Mouse (Mus musculus): ENCODE results near the gene Gm17662. TPM values are rescaled to one million over a fixed set of nuclear protein-coding genes. Genes with fewer than 3 reads are reported as not detected.

Gene Gm17662
- polyA plus RNA-seq, 1 experiment from 2014 or later: not detected

DNA sequence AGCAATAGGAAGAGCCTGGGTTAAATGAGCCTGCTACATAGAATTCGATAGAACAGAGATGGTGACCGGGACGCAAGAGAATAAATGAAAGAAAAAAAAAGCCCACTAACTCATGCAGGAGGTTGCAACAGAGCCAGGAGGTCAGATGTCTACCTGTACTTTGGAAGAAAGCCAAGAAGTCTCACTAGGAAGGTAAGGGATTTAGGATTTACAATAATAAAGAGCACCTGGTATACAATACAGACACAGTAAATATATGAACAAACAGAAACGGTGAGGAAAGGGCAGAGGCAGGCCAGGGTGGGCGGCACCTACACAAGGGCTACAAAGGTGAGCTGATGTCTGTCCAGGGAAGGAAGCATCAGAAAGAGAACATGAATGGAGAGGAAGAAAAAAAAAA, 14.9 kb upstream of the Gm17662 start:
- Histone ChIP-seq H3K36me3 (no peaks in the 10 kb centered on the region), H3K4me1 (replicated peaks) (no peaks in the 10 kb centered on the region), H3K27me3 (no peaks in the 10 kb centered on the region), H3K9ac (no peak overlapping the region), H3K9me3 (no peaks in the 10 kb centered on the region), H3K4me3 (no peak overlapping the region), H3K27ac (replicated peaks) (no peak overlapping the region), H3K4me2 (no peak overlapping the region)
- ATAC-seq (ENCODE audit: low FRiP score, low read depth): no peak
- 79% methylated on average over 5 of the region's 5 CpGs for WGBS

DNA sequence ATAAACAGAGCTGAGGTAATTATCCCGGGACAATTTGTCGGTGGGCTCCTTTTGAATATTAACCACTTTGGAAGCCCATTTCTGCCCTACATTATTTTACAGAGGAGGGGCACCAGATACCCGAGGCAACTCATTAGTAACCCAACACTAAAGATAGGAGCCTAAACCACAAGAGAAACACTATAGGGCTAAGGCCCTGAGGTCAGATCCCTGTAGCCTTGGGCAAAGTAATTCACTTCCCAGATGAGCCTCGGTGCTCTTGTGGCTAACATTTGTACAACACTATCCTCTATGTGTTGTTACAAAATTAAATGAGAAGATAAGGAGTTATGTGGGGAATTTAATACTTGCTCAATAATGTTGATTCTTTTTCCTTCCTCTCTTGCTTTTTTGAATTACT, 13.6 kb upstream of the Gm17662 start:
- H3K9ac ChIP-seq: no peak overlapping the region
- no peak overlapping the region for H3K27ac ChIP-seq (replicated peaks)
- no peak overlapping the region for H3K4me2 ChIP-seq
- no peaks in the 10 kb centered on the region for H3K27me3 ChIP-seq
- H3K9me3 ChIP-seq: no peaks in the 10 kb centered on the region
- no peaks in the 10 kb centered on the region for H3K36me3 ChIP-seq
- no peak overlapping the region for H3K4me3 ChIP-seq
- ATAC-seq (ENCODE audit: low FRiP score, low read depth): no peak
- no peaks in the 10 kb centered on the region for H3K4me1 ChIP-seq (replicated peaks)
- 40% methylated on average over 4 of the region's 4 CpGs for WGBS

DNA sequence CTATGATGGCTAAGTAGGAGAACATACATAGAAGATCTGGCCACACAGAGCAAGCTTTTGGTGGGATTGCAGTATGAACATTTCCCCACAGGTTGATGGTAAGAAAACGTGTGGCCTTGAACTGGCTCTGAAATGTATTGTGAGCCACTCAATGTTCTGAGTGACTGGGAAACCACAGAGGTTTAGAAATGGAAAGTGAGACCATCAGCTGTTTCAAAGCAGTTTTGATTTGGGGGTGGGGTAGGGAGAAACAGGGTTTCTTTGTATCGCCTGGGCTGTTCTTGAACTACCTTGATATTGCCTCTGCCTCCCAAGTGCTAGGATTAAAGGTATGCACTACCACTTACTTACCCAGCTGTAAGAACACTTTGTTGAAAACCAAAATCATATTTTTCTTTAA, 1.9 kb upstream of the Gm17662 start:
- Histone ChIP-seq H3K4me3 (no peak overlapping the region), H3K4me1 (replicated peaks) (no peaks in the 10 kb centered on the region), H3K9ac (no peak overlapping the region), H3K4me2 (no peak overlapping the region), H3K27me3 (no peaks in the 10 kb centered on the region), H3K36me3 (no peaks in the 10 kb centered on the region), H3K27ac (replicated peaks) (no peak overlapping the region), H3K9me3 (no peaks in the 10 kb centered on the region)
- 80% methylated on average over 2 of the region's 2 CpGs for WGBS
- ATAC-seq (ENCODE audit: low FRiP score, low read depth): no peak

DNA sequence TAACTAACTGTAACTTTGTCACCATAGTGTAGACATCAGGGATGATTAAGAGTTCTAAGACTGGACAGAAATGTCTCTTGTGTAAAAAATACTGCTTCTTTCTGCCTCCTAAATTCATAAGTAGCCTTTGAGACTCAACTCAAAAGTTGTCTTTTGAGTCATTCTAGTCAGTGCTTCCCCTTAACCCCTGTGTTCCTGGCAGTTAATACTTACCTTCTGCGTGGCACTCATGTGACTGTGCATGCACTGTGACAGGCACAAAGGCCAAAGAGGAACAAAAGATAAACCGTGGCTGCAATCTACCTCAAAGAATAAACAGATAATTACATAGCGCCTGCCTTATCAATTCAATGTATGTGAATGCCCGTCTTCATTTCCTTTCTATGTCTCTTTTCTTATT, 694 bp downstream of the Gm17662 start:
- H3K27ac ChIP-seq (replicated peaks): no peak overlapping the region
- no peak overlapping the region for H3K9ac ChIP-seq
- H3K9me3 ChIP-seq: no peaks in the 10 kb centered on the region
- no peak overlapping the region for H3K4me2 ChIP-seq
- H3K27me3 ChIP-seq: no peaks in the 10 kb centered on the region
- H3K4me1 ChIP-seq (replicated peaks): no peaks in the 10 kb centered on the region
- H3K36me3 ChIP-seq: no peaks in the 10 kb centered on the region
- no peak for ATAC-seq (ENCODE audit: low FRiP score, low read depth)
- WGBS: 80% methylated on average over 4 of the region's 4 CpGs
- no peak overlapping the region for H3K4me3 ChIP-seq

DNA sequence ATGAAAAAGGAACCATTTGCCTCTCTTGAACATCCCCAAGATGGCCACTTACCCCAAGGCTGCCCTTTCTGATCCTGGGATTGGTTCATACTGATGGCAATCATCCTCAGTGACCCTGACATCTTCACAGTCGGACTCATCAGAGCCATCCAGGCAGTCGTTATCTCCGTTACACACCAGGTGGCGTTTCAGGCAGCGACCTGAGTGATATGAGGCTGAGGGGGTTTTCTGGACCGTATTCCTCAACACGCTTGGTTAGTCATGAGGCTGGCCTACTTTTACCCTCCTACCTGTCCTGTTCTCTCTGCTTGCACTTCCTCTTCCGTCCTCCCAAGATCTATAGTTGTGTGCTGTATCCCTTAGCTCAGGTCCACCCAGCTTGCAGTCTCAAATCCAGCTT, 4.1 kb downstream of the Gm17662 start:
- no peaks in the 10 kb centered on the region for H3K4me1 ChIP-seq (replicated peaks)
- 86% methylated on average over 8 of the region's 8 CpGs for WGBS

DNA sequence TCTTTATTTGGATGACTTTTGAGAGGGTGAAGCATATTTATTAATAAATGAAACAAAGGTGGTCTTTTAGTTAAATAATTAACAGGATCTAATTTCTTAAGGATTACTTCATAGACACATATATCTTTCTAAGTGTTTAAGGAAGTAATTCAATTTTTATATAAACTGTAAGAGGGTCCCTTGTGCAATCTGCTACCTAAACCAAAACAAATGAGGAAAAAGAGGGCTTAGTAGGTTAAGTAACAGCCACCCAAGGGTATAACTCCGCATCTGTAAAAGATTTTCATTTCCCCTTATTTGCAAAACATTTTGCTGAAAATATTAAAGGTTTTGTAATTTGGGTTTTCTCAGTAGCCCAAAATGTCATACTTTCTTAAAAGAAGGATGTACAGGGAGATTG, 7.3 kb downstream of the Gm17662 start:
- ATAC-seq (ENCODE audit: low FRiP score, low read depth): no peak
- H3K9me3 ChIP-seq: no peaks in the 10 kb centered on the region
- H3K4me2 ChIP-seq: no peak overlapping the region
- WGBS: 85% methylated on average over 1 of the region's 1 CpGs
- no peaks in the 10 kb centered on the region for H3K36me3 ChIP-seq
- no peaks in the 10 kb centered on the region for H3K4me1 ChIP-seq (replicated peaks)
- no peak overlapping the region for H3K27ac ChIP-seq (replicated peaks)
- no peak overlapping the region for H3K9ac ChIP-seq
- H3K4me3 ChIP-seq: no peak overlapping the region
- no peaks in the 10 kb centered on the region for H3K27me3 ChIP-seq

More for the DNA sequence above, 4.1 kb downstream of the Gm17662 start:
- no peak overlapping the region for H3K4me2 ChIP-seq
- H3K36me3 ChIP-seq: no peaks in the 10 kb centered on the region
- H3K9me3 ChIP-seq: no peaks in the 10 kb centered on the region
- no peak overlapping the region for H3K4me3 ChIP-seq
- H3K9ac ChIP-seq: no peak overlapping the region
- no peaks in the 10 kb centered on the region for H3K27me3 ChIP-seq
- no peak overlapping the region for H3K27ac ChIP-seq (replicated peaks)
- no peak for ATAC-seq (ENCODE audit: low FRiP score, low read depth)

DNA sequence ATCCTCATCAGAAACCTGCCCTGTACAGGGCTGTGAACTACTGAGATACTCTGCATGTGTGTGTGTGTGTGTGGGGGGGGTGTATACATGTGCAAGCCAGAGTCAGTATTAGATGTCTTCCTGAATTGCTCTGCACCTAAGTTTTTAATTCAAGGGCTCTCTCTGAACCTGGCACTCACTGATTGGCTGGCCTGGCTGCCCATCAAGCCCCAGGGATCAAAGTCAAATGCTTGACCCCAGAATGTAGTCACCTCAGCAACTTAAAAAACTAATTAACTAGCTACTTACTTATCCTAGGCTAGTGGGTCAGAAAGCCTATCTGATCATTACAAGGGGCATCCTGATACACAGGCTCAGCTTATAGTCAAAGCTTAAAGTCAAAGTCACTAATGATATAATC, 12.5 kb downstream of the Gm17662 start:
- H3K27ac ChIP-seq (replicated peaks): no peak overlapping the region
- no peaks in the 10 kb centered on the region for H3K27me3 ChIP-seq
- H3K4me1 ChIP-seq (replicated peaks): no peaks in the 10 kb centered on the region
- H3K4me3 ChIP-seq: no peak overlapping the region
- H3K36me3 ChIP-seq: no peaks in the 10 kb centered on the region
- H3K9ac ChIP-seq: no peak overlapping the region
- no peaks in the 10 kb centered on the region for H3K9me3 ChIP-seq
- ATAC-seq (ENCODE audit: low FRiP score, low read depth): no peak
- no peak overlapping the region for H3K4me2 ChIP-seq

DNA sequence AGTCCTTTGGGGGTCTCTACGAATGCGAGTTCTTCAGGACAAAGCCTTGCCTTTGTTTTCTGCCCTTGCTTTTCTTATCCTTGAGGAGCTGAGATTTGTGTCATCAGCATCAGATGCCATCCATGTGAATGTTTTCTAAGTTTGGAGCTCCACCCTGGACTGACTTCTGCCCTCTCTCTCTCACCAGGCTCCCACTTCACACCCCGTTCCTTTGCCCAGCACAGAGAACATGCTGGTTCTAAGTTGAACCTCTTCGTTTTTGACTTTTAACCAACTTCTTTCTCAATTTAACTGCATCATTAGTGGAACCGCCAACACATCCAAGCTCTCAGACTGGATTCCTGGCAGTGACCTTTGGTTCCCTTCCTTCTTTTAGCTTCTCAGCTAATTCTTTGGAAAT, 13.1 kb downstream of the Gm17662 start:
- Histone ChIP-seq H3K36me3 (no peaks in the 10 kb centered on the region), H3K27ac (replicated peaks) (no peak overlapping the region), H3K9me3 (no peaks in the 10 kb centered on the region), H3K4me3 (no peak overlapping the region), H3K27me3 (no peaks in the 10 kb centered on the region), H3K4me1 (replicated peaks) (no peaks in the 10 kb centered on the region), H3K4me2 (no peak overlapping the region), H3K9ac (no peak overlapping the region)
- 91% methylated on average over 5 of the region's 5 CpGs for WGBS
- no peak for ATAC-seq (ENCODE audit: low FRiP score, low read depth)

DNA sequence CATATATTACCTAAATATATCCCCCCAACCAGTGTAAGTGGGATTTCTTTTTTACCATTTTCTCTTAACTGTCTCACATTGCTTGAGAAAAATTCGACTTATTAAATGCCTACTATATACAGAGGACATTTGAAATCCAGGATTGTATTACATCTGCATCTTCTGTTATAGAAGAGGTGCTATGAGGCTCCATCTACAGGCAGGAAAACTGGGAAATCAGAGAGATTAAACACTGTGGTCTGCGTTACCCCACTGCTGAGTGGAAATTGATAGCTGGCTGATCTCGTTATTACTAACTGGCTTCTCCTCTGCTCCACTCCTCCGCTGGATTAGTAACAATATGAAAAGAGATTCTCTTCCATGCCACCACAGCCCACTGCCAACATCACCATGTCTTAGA, 18.7 kb downstream of the Gm17662 start:
- ATAC-seq (ENCODE audit: low FRiP score, low read depth): no peak
- no peaks in the 10 kb centered on the region for H3K9me3 ChIP-seq
- no peaks in the 10 kb centered on the region for H3K4me1 ChIP-seq (replicated peaks)
- no peak overlapping the region for H3K9ac ChIP-seq
- no peak overlapping the region for H3K4me2 ChIP-seq
- no peaks in the 10 kb centered on the region for H3K36me3 ChIP-seq
- H3K27me3 ChIP-seq: no peaks in the 10 kb centered on the region
- H3K4me3 ChIP-seq: no peak overlapping the region
- WGBS: 69% methylated on average over 4 of the region's 4 CpGs
- no peak overlapping the region for H3K27ac ChIP-seq (replicated peaks)

DNA sequence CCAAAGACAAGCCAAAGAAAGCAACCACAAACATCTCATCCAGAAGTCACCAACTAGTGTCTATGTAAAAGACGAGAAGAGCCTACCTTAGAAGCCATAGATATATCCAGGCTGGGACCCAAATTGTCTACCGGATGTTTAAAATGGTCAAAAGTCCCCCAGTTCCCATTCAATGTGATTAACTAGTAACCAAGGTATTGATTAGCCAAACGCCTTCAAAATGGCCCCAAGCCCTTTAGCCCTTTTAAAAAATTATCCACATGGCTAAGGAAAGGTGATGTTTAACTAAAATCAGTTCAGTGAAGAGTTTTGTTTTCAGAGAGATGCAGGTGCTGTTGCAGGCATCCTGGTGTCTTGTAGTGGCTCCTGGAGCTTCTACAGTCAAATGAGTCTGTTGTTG, 19.2 kb downstream of the Gm17662 start, which contains the start of gene C8a:
Gene C8a (minus strand): TSS at position 76 of the 400 bp plus-strand sequence.
- no peak within 1 kb of the TSS for H3K27ac ChIP-seq (replicated peaks)
- no peak for ATAC-seq (ENCODE audit: low FRiP score, low read depth)
- no peaks in the 10 kb centered on the region for H3K9me3 ChIP-seq
- H3K9ac ChIP-seq: no peak within 1 kb of the TSS
- H3K4me2 ChIP-seq: no peak within 1 kb of the TSS
- H3K27me3 ChIP-seq: no peaks in the 10 kb centered on the region
- 74% methylated on average over 3 of the region's 3 CpGs for WGBS
- H3K36me3 ChIP-seq: no peaks in the 10 kb centered on the region
- no peak within 1 kb of the TSS for H3K4me3 ChIP-seq
- no peaks in the 10 kb centered on the region for H3K4me1 ChIP-seq (replicated peaks)

DNA sequence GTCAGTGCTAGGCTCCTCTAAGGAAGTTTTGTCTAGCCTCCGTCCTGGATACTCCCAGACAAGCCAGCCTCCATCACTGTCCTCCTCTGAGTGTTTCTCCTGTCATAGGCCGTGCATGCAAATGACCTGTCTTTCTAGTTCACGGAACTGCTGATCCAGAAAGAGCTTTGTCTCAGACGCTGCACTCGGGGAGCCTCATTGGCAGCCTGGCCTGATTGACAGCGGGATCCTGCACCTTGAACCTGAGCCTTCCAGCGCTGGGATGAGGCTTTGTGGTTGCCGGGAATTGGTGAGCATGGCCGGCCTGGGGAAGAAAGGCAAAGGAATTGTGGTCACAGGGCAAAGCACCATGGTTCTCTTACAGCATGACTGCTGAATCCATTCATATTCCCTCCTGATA, 30.4 kb downstream of the Gm17662 start:
- no peak overlapping the region for H3K9ac ChIP-seq

DNA sequence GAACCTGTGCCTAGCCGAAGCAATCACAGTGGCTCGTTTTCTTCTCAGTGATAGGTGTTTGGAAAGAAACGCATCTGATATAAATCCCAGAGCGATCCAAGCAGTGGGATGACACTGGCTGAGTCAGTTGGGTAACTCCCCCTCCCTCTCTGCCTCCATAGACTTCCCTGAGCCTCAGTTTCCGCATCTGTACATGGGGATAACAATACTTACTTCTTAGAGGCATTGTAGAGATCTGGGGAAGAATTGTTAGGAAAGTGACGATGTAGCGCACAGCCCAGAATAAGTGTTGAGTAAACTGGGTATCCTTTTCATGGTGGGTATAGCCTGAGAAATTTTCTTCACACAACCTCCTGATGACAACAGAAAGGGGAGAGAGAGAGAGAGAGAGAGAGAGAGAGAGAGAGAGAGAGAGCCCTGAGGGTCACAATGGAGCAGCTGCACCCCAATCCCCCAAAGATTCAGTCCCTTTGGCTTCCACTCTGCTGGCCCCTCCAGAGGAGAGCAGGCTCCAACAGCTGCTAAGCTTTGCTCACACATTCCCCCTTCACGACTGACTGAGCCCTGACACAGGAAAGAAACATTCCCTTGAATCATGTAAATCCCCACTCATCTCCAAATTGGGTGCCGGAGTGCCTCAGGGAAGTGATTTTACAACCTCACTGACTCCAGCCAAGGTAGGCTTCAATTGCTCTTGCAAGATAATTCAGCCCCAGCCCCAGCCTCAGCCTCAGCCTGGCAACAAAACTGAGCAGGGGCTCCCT, 31.6 kb downstream of the Gm17662 start:
- Histone ChIP-seq H3K4me3 (no peak overlapping the region), H3K9ac (no peak overlapping the region), H3K36me3 (no peaks in the 10 kb centered on the region), H3K4me1 (replicated peaks) (peaks cover 18% of the 10 kb centered on the region; the same call in 1 of the 2 replicates), H3K27me3 (no peaks in the 10 kb centered on the region), H3K9me3 (no peaks in the 10 kb centered on the region), H3K4me2 (no peak overlapping the region), H3K27ac (replicated peaks) (no peak overlapping the region)
- ATAC-seq (ENCODE audit: low FRiP score, low read depth): no peak
- whole genome bisulfite sequencing: 77% methylated on average over 9 of the region's 9 CpGs

More for the DNA sequence above, 30.4 kb downstream of the Gm17662 start:
- no peaks in the 10 kb centered on the region for H3K9me3 ChIP-seq
- H3K4me2 ChIP-seq: no peak overlapping the region
- 40% methylated on average over 9 of the region's 9 CpGs for WGBS
- H3K4me1 ChIP-seq (replicated peaks): peaks cover 15% of the 10 kb centered on the region; the same call in 1 of the 2 replicates
- no peaks in the 10 kb centered on the region for H3K36me3 ChIP-seq
- no peak overlapping the region for H3K27ac ChIP-seq (replicated peaks)
- no peak overlapping the region for H3K4me3 ChIP-seq
- no peaks in the 10 kb centered on the region for H3K27me3 ChIP-seq
- ATAC-seq (ENCODE audit: low FRiP score, low read depth): no peak

DNA sequence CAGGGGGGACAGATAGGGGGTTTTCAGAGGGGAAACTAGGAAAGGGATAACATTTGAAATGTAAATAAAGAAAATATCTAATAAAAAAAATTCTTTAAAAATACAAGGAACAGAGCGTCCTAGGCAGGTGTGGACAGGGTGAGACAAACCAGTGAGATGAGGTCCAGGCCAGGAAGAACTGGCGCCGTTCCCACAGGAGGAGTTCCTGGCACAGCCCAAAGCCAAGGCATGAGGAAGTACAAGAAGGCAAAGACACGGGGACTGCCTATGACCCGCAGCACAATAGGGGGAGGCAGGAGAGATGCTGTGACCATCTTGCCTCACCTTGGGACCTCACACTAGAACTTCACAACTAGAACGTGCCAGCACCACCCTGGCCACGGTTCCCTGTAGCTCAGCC, 34.6 kb downstream of the Gm17662 start:
- Histone ChIP-seq H3K36me3 (no peaks in the 10 kb centered on the region), H3K4me2 (no peak overlapping the region), H3K27ac (replicated peaks) (no peak overlapping the region), H3K4me1 (replicated peaks) (peaks cover 19% of the 10 kb centered on the region; the same call in 1 of the 2 replicates), H3K27me3 (no peaks in the 10 kb centered on the region), H3K9ac (no peak overlapping the region), H3K9me3 (no peaks in the 10 kb centered on the region), H3K4me3 (no peak overlapping the region)
- no peak for ATAC-seq (ENCODE audit: low FRiP score, low read depth)
- 90% methylated on average over 7 of the region's 7 CpGs for WGBS
